Mouse (Mus musculus) olfactory bulb, adult 2 months (tissue): ENCODE results near the gene Bcas1.

Experiments
- CTCF ChIP-seq: fragments of 200-500 bp; IDR thresholded peaks from 2 replicates; pipeline ENCODE4 v1.5.1; 2012; ENCODE audit warnings: low read depth, mild to moderate bottlenecking, low read length, moderate library complexity; ENCODE audit not compliant: insufficient read depth
- POLR2A ChIP-seq: fragments of 200-500 bp; IDR thresholded peaks from 2 replicates; pipeline ENCODE4 v1.6.1; 2012; ENCODE audit warnings: mild to moderate bottlenecking, low read depth, low read length, moderate library complexity; ENCODE audit not compliant: insufficient read depth

- TF ChIP-seq CTCF = no peak
- no peak for TF ChIP-seq POLR2A
Observed at GRCm38 (mm10) chr2:170316344-170316743, 111.3 kb downstream of the Bcas1 start.
